Mouse (Mus musculus): Measurements from ENCODE around the gene Lum. TPM values are rescaled to one million over a fixed set of nuclear protein-coding genes. Genes with fewer than 3 reads are reported as not detected.

Lum gene
- total RNA-seq, 1 experiment: not detected

GRCm38 (mm10) chr10:97595680-97596079, 30.8 kb downstream of the Lum start:
- Histone ChIP-seq H3K9me3 (ENCODE audit: control insufficient read depth, insufficient read depth, low read depth, low read length) (no peaks in the 10 kb centered on the region), H3K4me1 (ENCODE audit: control insufficient read depth in 2 of 2, insufficient read depth in 2 of 2, low read length in 2 of 2, poor library complexity in 1 of 2) (no peaks in the 10 kb centered on the region), H3K36me3 (ENCODE audit: control insufficient read depth, insufficient read depth, low read length, poor library complexity, severe bottlenecking) (no peaks in the 10 kb centered on the region), H3K9ac (ENCODE audit: insufficient read depth, low read depth, low read length, poor library complexity, severe bottlenecking) (no peak overlapping the region), H3K4me3 (ENCODE audit: insufficient read depth in 1 of 2, low read depth in 1 of 2, low read length in 2 of 2, poor library complexity in 1 of 2, severe bottlenecking in 1 of 2) (no peak overlapping the region), H3K27ac (ENCODE audit: insufficient read depth, low read depth, low read length, poor library complexity, severe bottlenecking) (no peak overlapping the region)
- TF ChIP-seq ZC3H11A (IDR thresholded peaks at IDR 0.05; ENCODE audit: borderline replicate concordance, low read depth, low read length): no peak
- no peak for TF ChIP-seq CHD2 (IDR thresholded peaks at IDR 0.05; ENCODE audit: low read depth, low read length)
- no peak for TF ChIP-seq ZNF384 (IDR thresholded peaks at IDR 0.05; ENCODE audit: low read depth, low read length)
- no peak for TF ChIP-seq MAFK (IDR thresholded peaks at IDR 0.05; ENCODE audit: insufficient read depth, low read depth, low read length)
- no peak for TF ChIP-seq HCFC1 (IDR thresholded peaks at IDR 0.05; ENCODE audit: borderline replicate concordance, insufficient read depth, low read length)
- DNase-seq (ENCODE audit: low read depth, low spot score): no peak
- in situ Hi-C loops (cut with MboI; ENCODE audit: low sequenced_read_pairs in 2 of 2, unreplicated experiment in 2 of 2): no loop called here

- in situ Hi-C loops (cut with MboI; ENCODE audit: low sequenced_read_pairs in 2 of 2, unreplicated experiment in 2 of 2): no loop called here
- no peaks in the 10 kb centered on the region for H3K36me3 ChIP-seq (ENCODE audit: control insufficient read depth, insufficient read depth, low read length, poor library complexity, severe bottlenecking)
Measured at GRCm38 (mm10) chr10:97601744-97602143, 36.8 kb downstream of the Lum start.

GRCm38 (mm10) chr10:97603256-97603655, 38.3 kb downstream of the Lum start:
- no peaks in the 10 kb centered on the region for H3K4me1 ChIP-seq (ENCODE audit: control insufficient read depth in 2 of 2, insufficient read depth in 2 of 2, low read length in 2 of 2, poor library complexity in 1 of 2)
- no peak for TF ChIP-seq MAFK (IDR thresholded peaks at IDR 0.05; ENCODE audit: insufficient read depth, low read depth, low read length)
- no peak for TF ChIP-seq ZNF384 (IDR thresholded peaks at IDR 0.05; ENCODE audit: low read depth, low read length)
- no peak for TF ChIP-seq HCFC1 (IDR thresholded peaks at IDR 0.05; ENCODE audit: borderline replicate concordance, insufficient read depth, low read length)
- no peak for TF ChIP-seq ZC3H11A (IDR thresholded peaks at IDR 0.05; ENCODE audit: borderline replicate concordance, low read depth, low read length)
- TF ChIP-seq CHD2 (IDR thresholded peaks at IDR 0.05; ENCODE audit: low read depth, low read length): no peak
- no peak overlapping the region for H3K9ac ChIP-seq (ENCODE audit: insufficient read depth, low read depth, low read length, poor library complexity, severe bottlenecking)
- no peak overlapping the region for H3K27ac ChIP-seq (ENCODE audit: insufficient read depth, low read depth, low read length, poor library complexity, severe bottlenecking)
- H3K36me3 ChIP-seq (ENCODE audit: control insufficient read depth, insufficient read depth, low read length, poor library complexity, severe bottlenecking): no peaks in the 10 kb centered on the region
- H3K9me3 ChIP-seq (ENCODE audit: control insufficient read depth, insufficient read depth, low read depth, low read length): no peaks in the 10 kb centered on the region
- H3K4me3 ChIP-seq (ENCODE audit: insufficient read depth in 1 of 2, low read depth in 1 of 2, low read length in 2 of 2, poor library complexity in 1 of 2, severe bottlenecking in 1 of 2): no peak overlapping the region
- in situ Hi-C loops (cut with MboI; ENCODE audit: low sequenced_read_pairs in 2 of 2, unreplicated experiment in 2 of 2): no loop called here
- no peak for DNase-seq (ENCODE audit: low read depth, low spot score)

More at GRCm38 (mm10) chr10:97601744-97602143, 36.8 kb downstream of the Lum start:
- Histone ChIP-seq H3K4me1 (ENCODE audit: control insufficient read depth in 2 of 2, insufficient read depth in 2 of 2, low read length in 2 of 2, poor library complexity in 1 of 2) (no peaks in the 10 kb centered on the region), H3K27ac (ENCODE audit: insufficient read depth, low read depth, low read length, poor library complexity, severe bottlenecking) (no peak overlapping the region), H3K9ac (ENCODE audit: insufficient read depth, low read depth, low read length, poor library complexity, severe bottlenecking) (no peak overlapping the region), H3K4me3 (ENCODE audit: insufficient read depth in 1 of 2, low read depth in 1 of 2, low read length in 2 of 2, poor library complexity in 1 of 2, severe bottlenecking in 1 of 2) (no peak overlapping the region), H3K9me3 (ENCODE audit: control insufficient read depth, insufficient read depth, low read depth, low read length) (no peaks in the 10 kb centered on the region)
- DNase-seq (ENCODE audit: low read depth, low spot score): no peak
- TF ChIP-seq CHD2 (IDR thresholded peaks at IDR 0.05; ENCODE audit: low read depth, low read length) (no peak), HCFC1 (IDR thresholded peaks at IDR 0.05; ENCODE audit: borderline replicate concordance, insufficient read depth, low read length) (no peak), MAFK (IDR thresholded peaks at IDR 0.05; ENCODE audit: insufficient read depth, low read depth, low read length) (no peak), ZNF384 (IDR thresholded peaks at IDR 0.05; ENCODE audit: low read depth, low read length) (no peak), ZC3H11A (IDR thresholded peaks at IDR 0.05; ENCODE audit: borderline replicate concordance, low read depth, low read length) (no peak)

- DNase-seq (ENCODE audit: low read depth, low spot score): no peak
- in situ Hi-C loops (cut with MboI; ENCODE audit: low sequenced_read_pairs in 2 of 2, unreplicated experiment in 2 of 2): no loop called here
- Histone ChIP-seq H3K27ac (ENCODE audit: insufficient read depth, low read depth, low read length, poor library complexity, severe bottlenecking) (no peak within 1 kb of the TSS), H3K9ac (ENCODE audit: insufficient read depth, low read depth, low read length, poor library complexity, severe bottlenecking) (no peak within 1 kb of the TSS), H3K4me1 (ENCODE audit: control insufficient read depth in 2 of 2, insufficient read depth in 2 of 2, low read length in 2 of 2, poor library complexity in 1 of 2) (no peaks in the 10 kb centered on the region), H3K4me3 (ENCODE audit: insufficient read depth in 1 of 2, low read depth in 1 of 2, low read length in 2 of 2, poor library complexity in 1 of 2, severe bottlenecking in 1 of 2) (no peak within 1 kb of the TSS), H3K9me3 (ENCODE audit: control insufficient read depth, insufficient read depth, low read depth, low read length) (no peaks in the 10 kb centered on the region), H3K36me3 (ENCODE audit: control insufficient read depth, insufficient read depth, low read length, poor library complexity, severe bottlenecking) (no peaks in the 10 kb centered on the region)
- TF ChIP-seq ZNF384 (IDR thresholded peaks at IDR 0.05; ENCODE audit: low read depth, low read length): no peak
- no peak for TF ChIP-seq HCFC1 (IDR thresholded peaks at IDR 0.05; ENCODE audit: borderline replicate concordance, insufficient read depth, low read length)
- no peak for TF ChIP-seq MAFK (IDR thresholded peaks at IDR 0.05; ENCODE audit: insufficient read depth, low read depth, low read length)
- no peak for TF ChIP-seq CHD2 (IDR thresholded peaks at IDR 0.05; ENCODE audit: low read depth, low read length)
- TF ChIP-seq ZC3H11A (IDR thresholded peaks at IDR 0.05; ENCODE audit: borderline replicate concordance, low read depth, low read length): no peak
Measured at GRCm38 (mm10) chr10:97606579-97606978, 41.7 kb downstream of the Lum start, which contains the start of gene Kera. Kera (plus strand) TSS chr10:97606879.

Other genes with a start within 250 kb of the Lum start
- gene Dcn, start 85.5 kb upstream of the Lum start, total RNA-seq (2012; rRNA removed): 0.32 and 0.89 TPM in 2 replicates
- gene Kera, start 41.8 kb downstream of the Lum start, total RNA-seq (2012; rRNA removed): not detected in 2 replicates
- gene Epyc, start 78.9 kb downstream of the Lum start, total RNA-seq (2012; rRNA removed): not detected in 2 replicates
- gene Ccer1, start 127.9 kb downstream of the Lum start, total RNA-seq (2012; rRNA removed): not detected in 2 replicates
- gene C030005K15Rik, start 161.6 kb downstream of the Lum start, total RNA-seq (2012; rRNA removed): not detected in 2 replicates